Mouse (Mus musculus): Measurements from ENCODE around the gene Srms. TPM values are rescaled to one million over a fixed set of nuclear protein-coding genes. Genes with fewer than 3 reads are reported as not detected.

Gene Srms
- polyA plus RNA-seq, 1 experiment, result not detected

GRCm38 (mm10) chr2:181233443-181233842 lies 20.5 kb upstream of the Srms start:
- TF ChIP-seq CTCF (IDR thresholded peaks at IDR 0.05; ENCODE audit: control insufficient read depth, insufficient read depth, low read length) (no peak), POLR2A (IDR thresholded peaks at IDR 0.05; ENCODE audit: borderline replicate concordance, control insufficient read depth, low read depth, low read length) (no peak)
- H3K27ac ChIP-seq (ENCODE audit: control insufficient read depth, insufficient read depth, low read depth, low read length, poor library complexity), result no peak overlapping the region
- no peaks in the 10 kb centered on the region; the same call in 1 of the 2 replicates for H3K4me1 ChIP-seq (ENCODE audit: control insufficient read depth, insufficient read depth, low read length)
- H3K4me3 ChIP-seq (replicated peaks; ENCODE audit: control insufficient read depth, low read depth, low read length), result no peak overlapping the region
- WGBS, result 94% methylated on average over 15 of the region's 15 CpGs

- Histone ChIP-seq H3K27ac (ENCODE audit: control insufficient read depth, insufficient read depth, low read depth, low read length, poor library complexity) (no peak overlapping the region), H3K4me3 (replicated peaks; ENCODE audit: control insufficient read depth, low read depth, low read length) (no peak overlapping the region), H3K4me1 (ENCODE audit: control insufficient read depth, insufficient read depth, low read length) (no peaks in the 10 kb centered on the region; the same call in 1 of the 2 replicates)
- TF ChIP-seq POLR2A (IDR thresholded peaks at IDR 0.05; ENCODE audit: borderline replicate concordance, control insufficient read depth, low read depth, low read length), result no peak
- TF ChIP-seq CTCF (IDR thresholded peaks at IDR 0.05; ENCODE audit: control insufficient read depth, insufficient read depth, low read length), result no peak
- 97% methylated on average over 20 of the region's 20 CpGs for WGBS
These were observed 18.2 kb upstream of the Srms start for GRCm38 (mm10) chr2:181231171-181231570.

DNA sequence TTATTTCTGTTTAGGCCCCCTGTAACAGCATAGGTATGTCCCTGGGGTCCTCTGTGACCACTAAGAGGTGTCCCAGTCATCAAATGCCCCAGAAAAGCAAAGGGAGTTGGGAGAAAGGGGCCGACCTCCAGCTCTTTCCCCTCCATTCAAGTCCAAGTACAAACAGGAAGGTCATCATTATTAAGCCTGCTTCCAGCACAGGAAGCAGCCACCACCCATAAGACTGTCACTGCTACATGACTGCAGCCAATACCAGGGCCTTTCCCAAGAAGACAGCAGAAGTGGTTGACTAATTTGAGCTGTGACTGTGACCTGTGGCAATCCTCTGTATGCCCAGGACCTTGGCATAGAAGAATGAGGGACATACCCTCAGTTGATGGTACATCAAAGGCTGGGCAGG lies 15.3 kb upstream of the Srms start:
- 52% methylated on average over 1 of the region's 1 CpGs for WGBS
- H3K27ac ChIP-seq (ENCODE audit: control insufficient read depth, insufficient read depth, low read depth, low read length, poor library complexity), result no peak overlapping the region
- H3K4me3 ChIP-seq (replicated peaks; ENCODE audit: control insufficient read depth, low read depth, low read length), result no peak overlapping the region
- TF ChIP-seq POLR2A (IDR thresholded peaks at IDR 0.05; ENCODE audit: borderline replicate concordance, control insufficient read depth, low read depth, low read length) (no peak), CTCF (IDR thresholded peaks at IDR 0.05; ENCODE audit: control insufficient read depth, insufficient read depth, low read length) (no peak)
- H3K4me1 ChIP-seq (ENCODE audit: control insufficient read depth, insufficient read depth, low read length), result no peaks in the 10 kb centered on the region

GRCm38 (mm10) chr2:181227122-181227521 lies 14.1 kb upstream of the Srms start:
- no peaks in the 10 kb centered on the region for H3K4me1 ChIP-seq (ENCODE audit: control insufficient read depth, insufficient read depth, low read length)
- H3K27ac ChIP-seq (ENCODE audit: control insufficient read depth, insufficient read depth, low read depth, low read length, poor library complexity), result no peak overlapping the region
- TF ChIP-seq CTCF (IDR thresholded peaks at IDR 0.05; ENCODE audit: control insufficient read depth, insufficient read depth, low read length) (no peak), POLR2A (IDR thresholded peaks at IDR 0.05; ENCODE audit: borderline replicate concordance, control insufficient read depth, low read depth, low read length) (no peak)
- 95% methylated on average over 3 of the region's 3 CpGs for WGBS
- no peak overlapping the region for H3K4me3 ChIP-seq (replicated peaks; ENCODE audit: control insufficient read depth, low read depth, low read length)

GRCm38 (mm10) chr2:181224994-181225393 lies 12.0 kb upstream of the Srms start:
- 77% methylated on average over 2 of the region's 2 CpGs for WGBS
- H3K4me3 ChIP-seq (replicated peaks; ENCODE audit: control insufficient read depth, low read depth, low read length), result no peak overlapping the region
- no peak for TF ChIP-seq CTCF (IDR thresholded peaks at IDR 0.05; ENCODE audit: control insufficient read depth, insufficient read depth, low read length)
- no peak for TF ChIP-seq POLR2A (IDR thresholded peaks at IDR 0.05; ENCODE audit: borderline replicate concordance, control insufficient read depth, low read depth, low read length)
- peaks cover 2% of the 10 kb centered on the region; the same call in 1 of the 2 replicates for H3K4me1 ChIP-seq (ENCODE audit: control insufficient read depth, insufficient read depth, low read length)
- H3K27ac ChIP-seq (ENCODE audit: control insufficient read depth, insufficient read depth, low read depth, low read length, poor library complexity), result no peak overlapping the region

GRCm38 (mm10) chr2:181220361-181220760 lies 7.4 kb upstream of the Srms start:
- peaks cover 2% of the 10 kb centered on the region for H3K4me1 ChIP-seq (ENCODE audit: control insufficient read depth, insufficient read depth, low read length)
- no peak overlapping the region for H3K4me3 ChIP-seq (replicated peaks; ENCODE audit: control insufficient read depth, low read depth, low read length)
- no peak for TF ChIP-seq CTCF (IDR thresholded peaks at IDR 0.05; ENCODE audit: control insufficient read depth, insufficient read depth, low read length)
- TF ChIP-seq POLR2A (IDR thresholded peaks at IDR 0.05; ENCODE audit: borderline replicate concordance, control insufficient read depth, low read depth, low read length), result no peak
- WGBS, result 8% methylated on average over 2 of the region's 2 CpGs
- no peak overlapping the region for H3K27ac ChIP-seq (ENCODE audit: control insufficient read depth, insufficient read depth, low read depth, low read length, poor library complexity)

DNA sequence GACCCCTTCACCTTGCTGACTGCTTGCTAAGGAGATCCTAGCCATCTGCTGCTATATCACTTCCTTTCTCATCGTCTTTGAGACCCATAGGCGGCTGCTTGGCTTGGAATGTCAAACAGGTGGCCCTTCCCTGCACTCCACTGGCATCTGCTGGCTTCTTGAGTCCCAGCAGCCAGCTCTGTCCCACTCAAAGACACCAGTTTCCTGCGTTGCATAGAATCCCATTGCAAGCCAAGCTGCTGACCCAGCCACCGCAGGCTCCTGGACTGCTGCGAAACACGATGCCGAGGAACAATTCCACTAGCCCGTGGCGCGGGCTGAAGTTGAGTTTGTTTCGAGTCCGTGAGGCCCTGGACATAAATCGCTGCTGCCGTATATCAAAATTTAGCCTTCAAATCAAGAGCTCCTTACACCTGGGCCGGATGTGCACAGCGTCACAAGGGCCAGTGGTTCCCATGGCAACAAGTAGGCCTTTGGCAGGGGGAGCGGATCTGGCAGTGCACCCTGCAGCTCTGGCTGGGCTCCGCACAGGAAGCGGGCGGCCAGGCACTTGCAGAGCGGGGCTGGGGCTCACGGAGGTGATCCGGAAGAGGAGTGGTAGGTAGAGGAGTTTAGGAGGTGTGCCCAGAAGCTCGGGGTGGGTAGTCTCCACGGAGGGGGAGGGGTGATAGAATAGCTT lies 6.7 kb upstream of the Srms start, which contains the start of gene Fndc11:
Gene Fndc11 (plus strand): TSS at position 476 of the 679 bp plus-strand sequence.
- Histone ChIP-seq H3K4me3 (replicated peaks; ENCODE audit: control insufficient read depth, low read depth, low read length) (peak within 1 kb of the TSS; percentile 30), H3K27ac (ENCODE audit: control insufficient read depth, insufficient read depth, low read depth, low read length, poor library complexity) (peak within 1 kb of the TSS; percentile 48; the same call in 1 of the 2 replicates), H3K4me1 (ENCODE audit: control insufficient read depth, insufficient read depth, low read length) (peaks cover 2% of the 10 kb centered on the region)
- WGBS, result under 1% methylated on average over 25 of the region's 25 CpGs
- TF ChIP-seq CTCF (IDR thresholded peaks at IDR 0.05; ENCODE audit: control insufficient read depth, insufficient read depth, low read length) (no peak), POLR2A (IDR thresholded peaks at IDR 0.05; ENCODE audit: borderline replicate concordance, control insufficient read depth, low read depth, low read length) (peak; percentile 44; the same call in 1 of the 2 replicates)

- WGBS, result 18% methylated on average over 5 of the region's 5 CpGs
- no peak overlapping the region for H3K27ac ChIP-seq (ENCODE audit: control insufficient read depth, insufficient read depth, low read depth, low read length, poor library complexity)
These were observed 6.0 kb upstream of the Srms start for GRCm38 (mm10) chr2:181218881-181219485.

More at GRCm38 (mm10) chr2:181218881-181219485, 6.0 kb upstream of the Srms start:
- H3K4me3 ChIP-seq (replicated peaks; ENCODE audit: control insufficient read depth, low read depth, low read length), result no peak overlapping the region
- H3K4me1 ChIP-seq (ENCODE audit: control insufficient read depth, insufficient read depth, low read length), result peaks cover 2% of the 10 kb centered on the region
- no peak for TF ChIP-seq CTCF (IDR thresholded peaks at IDR 0.05; ENCODE audit: control insufficient read depth, insufficient read depth, low read length)
- TF ChIP-seq POLR2A (IDR thresholded peaks at IDR 0.05; ENCODE audit: borderline replicate concordance, control insufficient read depth, low read depth, low read length), result no peak

Measured in bone marrow, adult 2 months (tissue).